Mouse (Mus musculus) myocyte (in vitro differentiated cells): ENCODE data around the gene Mast4.

Experiments
- MAX ChIP-seq: IDR thresholded peaks from one replicate; pipeline ENCODE4 v1.6.1; 2011; ENCODE audit warnings: low read depth, mild to moderate bottlenecking, control low read depth
- POLR2A ChIP-seq: IDR thresholded peaks from one replicate; pipeline ENCODE4 v1.6.1; 2011; ENCODE audit warnings: low read depth, mild to moderate bottlenecking, control low read depth, moderate library complexity; ENCODE audit not compliant: insufficient read length

GRCm38 (mm10) chr13:102739720-102740535 lies 594.4 kb downstream of the Mast4 start:
- TF ChIP-seq MAX (no peak), POLR2A (no peak)
